Mouse (Mus musculus) E14TG2a.4 (cell line): Measurements from ENCODE around the gene Tbk1.
A peak's percentile ranks its signal among the peaks of the same experiment; 100 is the strongest.

Experiments used
- H3K27me3 ChIP-seq: 2 replicates; pipeline ENCODE4 v1.6.1; 2014; ENCODE audit warnings: low read length, control low read depth; ENCODE audit not compliant: insufficient read depth
- H3K36me3 ChIP-seq: 2 replicates; pipeline ENCODE4 v1.6.1; 2014; ENCODE audit warnings: low read length, control low read depth; ENCODE audit not compliant: insufficient read depth
- H3K4me1 ChIP-seq: replicated peaks from 2 replicates; pipeline ENCODE4 v1.6.1; 2014; ENCODE audit warnings: low read depth, low read length, control low read depth
- H3K4me3 ChIP-seq: replicated peaks from 2 replicates; pipeline ENCODE4 v1.5.1; 2014; ENCODE audit warnings: mild to moderate bottlenecking, low read length
- H3K9me3 ChIP-seq: 2 replicates; pipeline ENCODE4 v1.6.1; 2014; ENCODE audit warnings: low read length, control low read depth
- CTCF ChIP-seq: conservative IDR thresholded peaks from 2 replicates; pipeline ENCODE4 v1.5.1; 2014; ENCODE audit warnings: low read length
- NANOG ChIP-seq: IDR thresholded peaks from 2 replicates; pipeline ENCODE4 v1.6.1; 2014; ENCODE audit warnings: borderline replicate concordance, low read length, mixed read lengths
- POU5F1 ChIP-seq: IDR thresholded peaks from 2 replicates; pipeline ENCODE4 v1.6.1; 2014; ENCODE audit warnings: low read length, borderline replicate concordance

The Tbk1 gene

DNA sequence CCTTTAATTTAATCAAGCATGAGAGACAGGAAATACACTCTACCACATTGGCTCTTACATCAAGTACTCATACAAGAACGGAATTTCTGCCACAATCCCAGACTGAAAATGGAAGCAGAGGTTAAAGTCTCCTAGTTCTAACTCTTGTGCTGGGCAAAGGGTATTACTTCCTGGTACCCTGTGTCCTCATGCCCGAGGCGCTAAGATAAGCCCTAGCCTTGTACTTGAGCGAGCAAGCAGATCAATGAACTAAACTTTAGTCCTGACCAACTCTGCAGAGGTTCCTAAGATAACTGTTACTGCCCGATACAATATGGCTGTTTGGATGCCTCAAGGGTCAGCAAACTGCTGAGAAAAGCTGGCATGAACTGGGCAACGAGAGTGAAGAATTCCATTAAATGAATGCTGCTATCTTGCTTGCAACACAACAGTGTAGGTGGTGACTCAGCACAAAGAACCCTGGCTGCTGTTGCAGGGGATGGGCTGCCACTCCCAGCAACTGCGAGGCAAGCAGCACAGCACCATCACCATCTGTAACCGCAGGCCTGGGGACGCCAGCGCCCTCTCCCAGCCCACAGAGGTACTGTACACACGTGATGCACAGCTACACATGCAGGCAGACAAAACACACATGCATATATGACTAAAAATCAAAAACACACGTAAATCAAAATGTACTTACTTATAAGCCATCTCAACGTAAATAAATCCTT is 18.2 kb upstream of the Tbk1 start:
- Histone ChIP-seq H3K4me1 (peaks cover 80% of the 10 kb centered on the region), H3K27me3 (no peaks in the 10 kb centered on the region), H3K36me3 (peaks cover 98% of the 10 kb centered on the region), H3K4me3 (no peak overlapping the region), H3K9me3 (peaks cover 6% of the 10 kb centered on the region)
- TF ChIP-seq NANOG (no peak), CTCF (peak; percentile 45), POU5F1 (no peak)

DNA sequence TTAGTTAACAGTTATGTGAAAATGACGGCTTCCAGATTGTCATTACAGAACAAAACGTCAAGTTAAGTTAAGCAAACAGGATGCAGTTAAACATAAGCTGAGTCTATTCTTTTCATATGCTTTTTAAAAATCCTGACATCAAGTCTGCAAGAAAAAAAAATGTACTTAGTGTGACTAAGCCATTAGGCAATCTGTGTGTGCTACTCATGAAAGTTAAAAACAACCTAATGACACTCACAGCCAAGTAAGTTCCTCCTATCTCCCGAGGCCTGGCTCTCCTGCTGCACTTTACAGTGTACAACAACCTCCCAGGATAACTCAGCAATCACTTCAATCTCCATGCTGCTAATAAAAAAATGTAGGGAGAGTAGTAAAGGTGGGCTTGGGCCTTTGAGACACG is 17.0 kb upstream of the Tbk1 start:
- H3K4me3 ChIP-seq, result no peak overlapping the region
- H3K27me3 ChIP-seq, result no peaks in the 10 kb centered on the region
- TF ChIP-seq CTCF, result no peak
- no peak for TF ChIP-seq NANOG
- no peak for TF ChIP-seq POU5F1
- peaks cover 81% of the 10 kb centered on the region for H3K4me1 ChIP-seq
- H3K9me3 ChIP-seq, result no peaks in the 10 kb centered on the region
- peaks cover 98% of the 10 kb centered on the region for H3K36me3 ChIP-seq

DNA sequence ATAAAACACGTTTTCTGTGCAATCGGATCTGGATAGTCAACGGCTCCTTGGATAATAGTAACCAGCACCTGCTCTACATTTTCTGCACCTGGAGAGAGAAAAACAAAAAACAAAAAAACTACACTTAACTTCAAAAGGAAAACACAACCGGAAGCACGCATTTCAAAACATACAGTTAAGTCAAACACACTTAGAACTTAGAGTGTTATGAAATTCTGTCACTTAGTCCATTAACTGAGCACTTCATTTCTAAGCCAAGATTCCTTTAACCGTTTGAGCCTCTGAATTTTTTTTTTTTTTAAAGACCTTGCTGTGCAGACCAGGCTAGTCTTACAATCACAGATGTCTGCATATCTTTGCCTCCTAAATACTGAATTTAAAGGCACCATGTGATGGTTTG is 14.7 kb upstream of the Tbk1 start:
- H3K4me3 ChIP-seq, result no peak overlapping the region
- no peaks in the 10 kb centered on the region for H3K27me3 ChIP-seq
- peaks cover 98% of the 10 kb centered on the region for H3K36me3 ChIP-seq
- TF ChIP-seq NANOG, result no peak
- TF ChIP-seq CTCF, result no peak
- no peak for TF ChIP-seq POU5F1
- H3K9me3 ChIP-seq, result no peaks in the 10 kb centered on the region
- H3K4me1 ChIP-seq, result peaks cover 58% of the 10 kb centered on the region

DNA sequence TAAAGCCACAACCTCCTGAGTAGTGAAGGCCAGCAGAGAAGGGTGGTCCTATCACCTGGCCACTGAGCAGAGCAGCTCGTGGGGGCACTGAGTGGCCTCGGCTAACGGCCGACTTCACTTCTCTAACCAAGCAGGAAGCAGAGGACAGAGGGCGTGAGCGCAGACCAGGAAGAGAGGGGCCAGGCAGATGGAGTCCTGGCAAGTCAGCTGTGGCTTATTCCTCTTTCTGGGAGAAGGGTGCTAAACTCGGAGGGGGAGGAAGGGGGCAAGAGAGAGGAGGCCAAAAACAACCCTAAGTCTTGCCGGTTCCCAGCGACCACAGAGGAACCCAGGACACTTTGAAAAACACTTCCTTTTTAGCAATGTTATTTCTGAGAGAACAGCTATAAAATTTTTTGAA is 10.0 kb upstream of the Tbk1 start:
- Histone ChIP-seq H3K27me3 (no peaks in the 10 kb centered on the region), H3K36me3 (peaks cover 96% of the 10 kb centered on the region), H3K4me3 (no peak overlapping the region), H3K4me1 (peaks cover 32% of the 10 kb centered on the region), H3K9me3 (no peaks in the 10 kb centered on the region)
- no peak for TF ChIP-seq CTCF
- no peak for TF ChIP-seq POU5F1
- TF ChIP-seq NANOG, result no peak

DNA sequence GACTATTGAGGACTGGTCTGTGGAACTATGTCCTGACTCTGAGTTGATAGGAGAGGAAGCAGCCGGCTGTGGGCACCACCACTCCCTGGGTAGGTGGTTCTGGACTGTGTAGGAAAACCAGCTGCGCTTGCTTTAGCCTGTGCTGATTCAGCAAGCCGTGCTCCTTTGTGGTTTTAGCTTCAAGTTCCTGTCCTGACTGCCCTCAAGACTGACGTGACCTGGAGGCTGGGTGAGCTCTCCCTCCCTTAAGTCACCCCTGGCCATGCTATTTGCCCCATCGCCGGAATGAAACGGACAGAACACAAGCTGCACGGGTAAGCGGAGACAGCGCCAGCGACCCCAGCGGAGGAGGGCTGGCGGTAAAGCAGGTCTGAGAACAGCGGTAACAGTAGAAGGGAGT is 4.5 kb upstream of the Tbk1 start:
- no peak for TF ChIP-seq CTCF
- no peak for TF ChIP-seq POU5F1
- no peak for TF ChIP-seq NANOG
- peaks cover 25% of the 10 kb centered on the region for H3K4me1 ChIP-seq
- H3K9me3 ChIP-seq, result no peaks in the 10 kb centered on the region
- no peaks in the 10 kb centered on the region for H3K27me3 ChIP-seq
- no peak overlapping the region for H3K4me3 ChIP-seq
- H3K36me3 ChIP-seq, result peaks cover 79% of the 10 kb centered on the region

DNA sequence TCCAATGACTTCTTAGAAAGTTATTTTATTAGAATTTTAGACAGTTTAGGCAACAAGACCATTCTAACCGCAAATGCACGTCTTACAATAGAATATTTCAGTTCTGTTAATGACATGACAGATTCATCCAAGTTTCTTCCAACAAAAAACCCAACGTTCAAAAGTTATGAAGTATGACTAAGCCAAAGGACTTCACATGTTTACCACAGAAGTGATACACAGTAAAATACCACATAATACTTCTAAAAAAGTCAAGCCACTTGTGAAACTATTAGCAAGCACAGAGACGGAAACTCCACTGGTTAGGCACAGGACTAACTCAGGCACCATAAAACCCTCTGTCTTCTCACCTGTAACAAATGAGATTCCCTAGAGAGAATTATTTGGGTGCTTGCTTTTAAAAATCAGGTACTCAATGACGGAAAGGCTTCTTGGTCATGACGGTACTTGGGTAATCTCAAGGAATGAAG is 819 bp upstream of the Tbk1 start:
- peaks cover 36% of the 10 kb centered on the region for H3K4me1 ChIP-seq

DNA sequence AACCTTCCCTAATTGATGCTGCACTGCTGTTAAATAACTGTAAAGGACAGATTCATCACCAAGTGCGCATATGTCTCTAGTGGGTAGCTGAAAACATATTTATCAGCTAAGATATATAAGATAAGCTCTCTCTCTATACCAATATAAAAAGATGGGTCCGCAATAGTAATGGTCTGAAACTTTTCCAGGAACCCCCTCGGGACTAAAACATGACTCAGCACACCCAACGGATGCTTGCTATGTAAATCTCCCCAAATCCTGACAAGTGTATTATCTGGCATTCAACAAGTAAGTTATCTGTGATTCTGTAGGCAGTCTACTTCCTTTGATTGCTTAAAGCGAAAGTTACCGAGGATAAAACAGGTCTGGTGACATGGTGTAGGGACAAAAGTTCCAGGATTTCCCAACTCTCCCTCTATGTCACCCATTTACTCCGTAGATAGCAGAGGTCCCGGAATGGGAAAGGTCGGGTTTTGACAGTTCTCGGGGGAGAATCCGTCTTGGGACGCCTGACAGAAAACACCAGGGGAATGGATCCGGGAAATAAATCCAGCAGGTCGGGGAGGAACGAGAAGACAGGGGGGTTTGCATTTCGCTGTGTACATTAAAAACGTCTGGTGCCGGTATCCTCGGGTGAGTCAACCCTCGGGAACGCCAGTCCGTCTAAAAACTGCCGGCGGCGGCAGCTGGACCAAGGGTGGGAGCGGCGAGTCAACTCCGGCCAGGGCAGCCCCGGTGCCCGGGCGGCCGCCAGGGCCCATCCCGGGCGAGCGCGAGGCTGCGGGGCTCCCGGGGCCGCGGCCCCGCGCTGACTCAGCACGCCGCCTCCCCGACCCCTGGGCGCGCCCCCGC is 570 bp downstream of the Tbk1 start:
- no peaks in the 10 kb centered on the region for H3K27me3 ChIP-seq
- H3K9me3 ChIP-seq, result no peaks in the 10 kb centered on the region
- H3K36me3 ChIP-seq, result peaks cover 62% of the 10 kb centered on the region

More for the DNA sequence above, 819 bp upstream of the Tbk1 start:
- no peak for TF ChIP-seq POU5F1
- no peak for TF ChIP-seq CTCF
- TF ChIP-seq NANOG, result no peak
- Histone ChIP-seq H3K4me3 (peak overlapping the region; percentile 88), H3K27me3 (no peaks in the 10 kb centered on the region), H3K9me3 (no peaks in the 10 kb centered on the region), H3K36me3 (peaks cover 64% of the 10 kb centered on the region)

DNA sequence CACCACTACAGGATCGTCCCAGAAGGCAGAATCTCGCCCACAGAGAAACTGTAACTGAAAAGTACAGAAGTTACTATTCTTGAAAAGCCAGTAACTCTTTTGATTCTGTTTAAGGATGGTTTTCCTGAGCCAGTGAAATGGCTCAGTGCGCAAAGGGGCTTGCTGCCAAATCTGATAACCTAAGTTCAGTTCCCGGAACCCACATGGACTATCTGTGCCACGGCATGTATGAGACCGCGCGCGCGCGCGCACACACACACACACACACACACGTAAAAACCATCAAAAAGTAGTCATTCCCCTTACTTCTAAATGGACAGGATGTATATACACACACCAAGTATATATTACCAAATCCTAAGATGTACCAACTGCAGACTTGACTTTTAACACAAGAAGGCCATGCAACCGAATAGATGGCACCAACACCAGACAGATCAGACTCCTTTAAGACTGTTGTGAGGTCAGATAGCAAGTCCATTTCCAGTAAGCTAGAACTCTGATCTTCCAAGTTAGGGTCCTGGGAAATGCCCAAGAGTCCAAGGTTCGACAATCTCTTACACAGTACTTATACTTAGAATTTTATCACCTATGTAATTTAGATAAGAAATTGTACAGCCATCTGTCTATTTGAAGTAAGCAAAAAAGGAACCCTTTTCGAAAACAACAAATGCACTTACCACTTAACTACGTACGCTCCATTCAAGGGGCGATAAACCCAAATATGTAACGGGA is 1.4 kb downstream of the Tbk1 start:
- Histone ChIP-seq H3K9me3 (no peaks in the 10 kb centered on the region), H3K36me3 (peaks cover 59% of the 10 kb centered on the region), H3K4me1 (peaks cover 28% of the 10 kb centered on the region), H3K27me3 (no peaks in the 10 kb centered on the region), H3K4me3 (peak overlapping the region; percentile 88)
- TF ChIP-seq NANOG (no peak), POU5F1 (no peak), CTCF (no peak)

More for the DNA sequence above, 570 bp downstream of the Tbk1 start:
- Histone ChIP-seq H3K4me1 (peaks cover 30% of the 10 kb centered on the region), H3K4me3 (peak overlapping the region; percentile 88)
- TF ChIP-seq NANOG (no peak), CTCF (no peak), POU5F1 (no peak)
